Mouse (Mus musculus) kidney, postnatal 14 days (tissue): ENCODE results near the gene Cfap61.

Experiments
- DNase-seq: peaks from one replicate; pipeline ENCODE4 v3.0.0; 2022; ENCODE audit warnings: mixed read lengths

Cfap61 gene

GRCm38 (mm10) chr2:146089157-146089692, 154.6 kb downstream of the Cfap61 start:
- no peak for DNase-seq

- DNase-seq = no peak
These were observed 162.9 kb downstream of the Cfap61 start for GRCm38 (mm10) chr2:146097532-146097931.

- no peak for DNase-seq
These were observed 164.5 kb downstream of the Cfap61 start for GRCm38 (mm10) chr2:146098853-146099717.

GRCm38 (mm10) chr2:146099838-146100237, 165.3 kb downstream of the Cfap61 start:
- DNase-seq = no peak

GRCm38 (mm10) chr2:146100489-146101060, 166.0 kb downstream of the Cfap61 start:
- no peak for DNase-seq

- DNase-seq = no peak
These were observed 168.0 kb downstream of the Cfap61 start for GRCm38 (mm10) chr2:146102600-146102999.

GRCm38 (mm10) chr2:146105341-146105740, 170.8 kb downstream of the Cfap61 start:
- DNase-seq = no peak

GRCm38 (mm10) chr2:146107980-146108379, 173.4 kb downstream of the Cfap61 start:
- no peak for DNase-seq

- DNase-seq = no peak
These were observed 175.3 kb downstream of the Cfap61 start for GRCm38 (mm10) chr2:146109921-146110320.

GRCm38 (mm10) chr2:146116282-146116681, 181.7 kb downstream of the Cfap61 start:
- DNase-seq = no peak

GRCm38 (mm10) chr2:146116726-146117125, 182.1 kb downstream of the Cfap61 start:
- no peak for DNase-seq

GRCm38 (mm10) chr2:146117191-146117914, 182.8 kb downstream of the Cfap61 start:
- DNase-seq = no peak

GRCm38 (mm10) chr2:146117915-146118403, 183.4 kb downstream of the Cfap61 start:
- DNase-seq = no peak

- no peak for DNase-seq
These were observed 187.0 kb downstream of the Cfap61 start for GRCm38 (mm10) chr2:146121551-146121950.

- DNase-seq = no peak
These were observed 190.5 kb downstream of the Cfap61 start for GRCm38 (mm10) chr2:146125129-146125528.

GRCm38 (mm10) chr2:146128622-146129021, 194.0 kb downstream of the Cfap61 start:
- DNase-seq = no peak

- DNase-seq = no peak
These were observed 195.9 kb downstream of the Cfap61 start for GRCm38 (mm10) chr2:146130514-146130913.

GRCm38 (mm10) chr2:146134275-146134674, 199.7 kb downstream of the Cfap61 start:
- DNase-seq = no peak

GRCm38 (mm10) chr2:146140711-146141110, 206.1 kb downstream of the Cfap61 start:
- DNase-seq = no peak

- no peak for DNase-seq
These were observed 212.7 kb downstream of the Cfap61 start for GRCm38 (mm10) chr2:146147306-146147705.

GRCm38 (mm10) chr2:146147801-146148200, 213.2 kb downstream of the Cfap61 start:
- no peak for DNase-seq

GRCm38 (mm10) chr2:146149206-146149974, 214.8 kb downstream of the Cfap61 start:
- DNase-seq = no peak
